Mouse (Mus musculus) common myeloid progenitor, adult 5-6 weeks (primary cell): Measurements from ENCODE around the gene Lingo1. TPM values are rescaled to one million over a fixed set of nuclear protein-coding genes. Genes with fewer than 3 reads are reported as not detected.

Source experiments
- ATAC-seq: replicated peaks from 2 replicates; pipeline ENCODE4 v1.8.0; 2016; ENCODE audit warnings: low read depth, mild to moderate bottlenecking, moderate TSS enrichment, inconsistent platforms; ENCODE audit not compliant: poor library complexity, severe bottlenecking
- total RNA-seq: library from RNA; stranded (forward); fragments of 200-1000, 187-1606 nt; gene quantifications from 2 replicates; pipeline ENCODE4 v1.2.3, GENCODE M21; 2017

Lingo1 gene
- total RNA-seq, 1 experiment from 2014 or later: not detected

- no peak for ATAC-seq
These were observed 184.1 kb downstream of the Lingo1 start for GRCm38 (mm10) chr9:56611912-56612797.

- ATAC-seq: no peak
These were observed 185.3 kb downstream of the Lingo1 start for GRCm38 (mm10) chr9:56610955-56611354.

- no peak for ATAC-seq
These were observed 185.8 kb downstream of the Lingo1 start for GRCm38 (mm10) chr9:56610466-56610865.

GRCm38 (mm10) chr9:56609486-56609885, 186.8 kb downstream of the Lingo1 start:
- ATAC-seq: no peak

- ATAC-seq: peak; percentile 78
These were observed 187.4 kb downstream of the Lingo1 start for GRCm38 (mm10) chr9:56608691-56609351.

GRCm38 (mm10) chr9:56606082-56606740, 190.1 kb downstream of the Lingo1 start:
- ATAC-seq: no peak

GRCm38 (mm10) chr9:56605443-56605806, 190.8 kb downstream of the Lingo1 start:
- no peak for ATAC-seq

GRCm38 (mm10) chr9:56604797-56605442, 191.3 kb downstream of the Lingo1 start:
- no peak for ATAC-seq

- no peak for ATAC-seq
These were observed 195.6 kb downstream of the Lingo1 start for GRCm38 (mm10) chr9:56600655-56601054.

- peak; percentile 60 for ATAC-seq
These were observed 203.6 kb downstream of the Lingo1 start for GRCm38 (mm10) chr9:56592639-56593038.

GRCm38 (mm10) chr9:56591248-56591888, 204.9 kb downstream of the Lingo1 start:
- no peak for ATAC-seq

- ATAC-seq: no peak
These were observed 206.5 kb downstream of the Lingo1 start for GRCm38 (mm10) chr9:56589762-56590161.

- no peak for ATAC-seq
These were observed 212.2 kb downstream of the Lingo1 start for GRCm38 (mm10) chr9:56584043-56584424.

- ATAC-seq: no peak
These were observed 212.9 kb downstream of the Lingo1 start for GRCm38 (mm10) chr9:56583139-56584042.

- ATAC-seq: peak; percentile 50; the same call in 1 of the 2 replicates
These were observed 213.6 kb downstream of the Lingo1 start for GRCm38 (mm10) chr9:56582628-56583027.

GRCm38 (mm10) chr9:56581700-56582099, 214.6 kb downstream of the Lingo1 start:
- ATAC-seq: no peak

GRCm38 (mm10) chr9:56581016-56581415, 215.3 kb downstream of the Lingo1 start:
- ATAC-seq: no peak

- ATAC-seq: no peak
These were observed 216.2 kb downstream of the Lingo1 start for GRCm38 (mm10) chr9:56580101-56580500.

GRCm38 (mm10) chr9:56577405-56577804, 218.9 kb downstream of the Lingo1 start:
- no peak for ATAC-seq
